Mouse (Mus musculus) activated CD4-positive, CD25-positive, alpha-beta regulatory T cell, adult 9 weeks (primary cell): ENCODE results near the gene Klk7. TPM values are rescaled to one million over a fixed set of nuclear protein-coding genes. Genes with fewer than 3 reads are reported as not detected.

Experiments
- polyA plus RNA-seq: library from polyadenylated mRNA; unstranded; fragments of 100-300 nt; shearing (Covaris generic); gene quantifications from one replicate; pipeline ENCODE4 v1.2.1, GENCODE M21; 2017

The Klk7 gene
- 0.24 TPM for polyA plus RNA-seq

GRCm38 (mm10) chr7:43810994-43811393 lies at the start of gene Klk7:
Klk7 (plus strand) TSS chr7:43811294.

DNA sequence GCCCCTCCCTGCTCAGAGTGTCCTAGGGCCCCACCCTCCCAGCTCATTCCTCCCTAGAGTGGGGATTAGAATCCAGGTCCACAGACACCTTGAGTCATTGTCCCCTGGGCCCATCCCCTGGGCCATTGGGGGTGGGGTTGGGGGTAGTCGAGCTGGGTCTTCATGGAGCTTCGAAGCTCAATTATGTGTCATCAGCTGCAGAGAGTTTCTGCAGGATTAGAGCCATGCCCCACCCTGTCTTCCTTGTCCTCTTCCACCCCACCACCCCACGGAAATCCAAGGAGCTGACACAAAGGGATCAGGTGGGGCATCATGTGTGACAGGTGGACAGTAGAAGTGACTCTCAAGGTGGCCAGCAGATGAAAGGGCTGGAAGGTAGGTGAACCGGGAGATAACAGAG lies 42.5 kb upstream of the Klk7 start, which contains the start of gene Klk12:
Gene Klk12 (plus strand): TSS at position 301 of the 400 bp plus-strand sequence.

DNA sequence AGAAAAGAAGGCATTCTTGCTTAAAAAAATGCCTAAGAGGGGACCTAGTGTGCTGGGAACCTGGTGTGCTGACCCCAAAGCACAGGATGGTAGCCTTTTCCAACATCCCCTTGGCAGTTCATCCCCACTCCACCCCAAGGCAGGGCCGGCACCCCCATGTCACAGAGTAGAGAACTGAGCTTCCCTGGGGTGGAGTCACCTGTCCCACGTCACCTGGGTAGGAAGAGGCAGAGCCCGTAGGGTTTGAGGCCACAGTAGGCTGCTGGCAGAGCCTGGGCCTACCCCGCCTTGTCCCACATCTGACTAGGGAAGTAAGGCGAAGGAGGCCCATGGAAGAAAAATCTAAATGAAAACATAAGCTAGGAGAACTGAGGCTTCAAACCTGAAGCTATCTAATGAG lies 36.7 kb upstream of the Klk7 start, which contains the start of gene Klk11:
Gene Klk11 (plus strand): TSS at position 241 of the 400 bp plus-strand sequence.

GRCm38 (mm10) chr7:43780746-43781145 lies 30.3 kb upstream of the Klk7 start, which contains the start of gene Klk10:
Klk10 (plus strand) TSS chr7:43781035.

DNA sequence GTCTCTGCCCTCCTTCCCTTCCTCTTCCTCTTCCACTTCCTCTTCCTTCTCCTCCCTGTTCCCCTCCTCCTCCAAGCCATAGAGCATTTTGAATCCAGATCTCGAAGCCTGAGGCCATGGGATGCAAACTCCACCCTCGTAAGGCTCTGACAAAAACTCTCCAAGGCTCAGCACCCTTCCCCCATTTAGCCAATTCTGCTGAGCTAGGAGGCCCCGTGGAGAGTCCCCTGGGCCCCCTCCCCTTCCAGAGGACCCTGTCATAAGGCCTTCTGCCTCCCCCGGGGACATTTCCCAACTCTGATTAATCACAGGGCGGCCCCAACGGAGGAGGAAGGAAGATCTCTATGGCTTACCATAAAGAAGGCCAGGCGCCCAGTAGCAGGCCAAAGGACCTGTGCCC lies 19.5 kb upstream of the Klk7 start, which contains the start of gene Klk9:
Gene Klk9 (plus strand): TSS at position 301 of the 400 bp plus-strand sequence.

DNA sequence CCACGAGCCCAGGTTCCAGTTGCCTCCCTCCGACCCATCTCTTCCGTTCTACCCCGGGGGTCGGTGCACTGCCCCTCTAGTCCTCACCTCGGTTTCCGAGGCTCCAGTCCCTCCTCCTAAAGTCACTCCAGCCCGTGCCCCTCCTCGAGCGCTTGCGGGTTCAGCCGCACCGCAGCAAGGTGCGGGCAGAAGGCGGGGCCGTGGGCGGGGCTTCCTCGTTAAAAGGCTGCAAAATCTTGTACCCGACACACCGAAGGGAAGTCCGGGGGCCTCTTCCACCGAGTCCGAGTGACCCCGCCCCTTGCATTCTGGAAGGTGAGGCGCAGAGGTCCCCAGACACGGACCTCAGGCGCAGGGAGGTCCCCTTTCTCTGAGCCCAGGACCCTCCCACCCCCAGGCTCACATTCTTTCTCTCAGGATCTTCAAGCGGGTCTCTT lies 13.7 kb upstream of the Klk7 start, which contains the start of gene Klk8:
Gene Klk8 (plus strand): TSS at position 245 of the 437 bp plus-strand sequence.

DNA sequence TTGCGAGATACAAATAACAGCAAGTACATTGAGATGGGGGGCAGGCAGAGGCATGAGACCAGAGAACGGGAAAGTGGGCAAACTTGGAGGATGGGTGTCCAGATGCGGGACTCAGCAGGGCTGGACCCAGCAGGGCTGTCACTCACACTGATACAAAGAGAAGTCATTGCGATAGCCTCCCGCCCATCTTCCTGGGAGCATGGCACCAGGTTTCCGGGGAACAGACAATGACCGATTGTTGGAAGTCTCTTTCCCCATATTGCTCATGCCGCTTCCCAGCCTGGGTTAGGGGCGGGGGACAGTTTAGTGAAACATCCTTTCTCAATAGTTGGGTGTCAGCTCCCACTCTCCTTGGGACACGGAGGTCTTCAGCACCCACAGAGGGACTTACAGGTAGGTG lies 13.1 kb downstream of the Klk7 start, which contains the start of gene Klk6:
Gene Klk6 (plus strand): TSS at position 301 of the 400 bp plus-strand sequence.

GRCm38 (mm10) chr7:43841701-43842100 lies 30.6 kb downstream of the Klk7 start, which contains the start of gene Klk5:
Klk5 (plus strand) TSS chr7:43841971.

Other genes with a start within 250 kb of the Klk7 start
- gene Zfp658, start 249.0 kb upstream of the Klk7 start, polyA plus RNA-seq, result 5.5 TPM
- gene Zfp719, start 231.7 kb upstream of the Klk7 start, polyA plus RNA-seq, result 13.9 TPM
- not detected for gene Zfp819, start 204.1 kb upstream of the Klk7 start, polyA plus RNA-seq
- gene Ceacam18, start 176.6 kb upstream of the Klk7 start, polyA plus RNA-seq, result not detected
- 1.4 TPM for gene Siglece, start 151.1 kb upstream of the Klk7 start, polyA plus RNA-seq
- 3.6 TPM for gene Ctu1, start 139.3 kb upstream of the Klk7 start, polyA plus RNA-seq
- gene Klk14, start 120.9 kb upstream of the Klk7 start, polyA plus RNA-seq, result not detected
- gene Klk13, start 98.7 kb upstream of the Klk7 start, polyA plus RNA-seq, result not detected
- gene Klk12, start 42.4 kb upstream of the Klk7 start, polyA plus RNA-seq, result not detected
- gene Klk11, start 36.7 kb upstream of the Klk7 start, polyA plus RNA-seq, result 0.38 TPM
- not detected for gene Klk10, start 30.3 kb upstream of the Klk7 start, polyA plus RNA-seq
- 0.43 TPM for gene Klk9, start 19.4 kb upstream of the Klk7 start, polyA plus RNA-seq
- 144 TPM for gene Klk8, start 13.7 kb upstream of the Klk7 start, polyA plus RNA-seq
- not detected for gene Klk6, start 13.2 kb downstream of the Klk7 start, polyA plus RNA-seq
- not detected for gene Klk5, start 30.7 kb downstream of the Klk7 start, polyA plus RNA-seq
- not detected for gene Klk4, start 69.9 kb downstream of the Klk7 start, polyA plus RNA-seq
- gene Klk15, start 122.4 kb downstream of the Klk7 start, polyA plus RNA-seq, result not detected
- gene Klk1b8, start 139.4 kb downstream of the Klk7 start, polyA plus RNA-seq, result not detected
- not detected for gene Klk1b1, start 155.5 kb downstream of the Klk7 start, polyA plus RNA-seq
- 0.88 TPM for gene Klk1b9, start 164.8 kb downstream of the Klk7 start, polyA plus RNA-seq
- gene Klk1b11, start 184.6 kb downstream of the Klk7 start, polyA plus RNA-seq, result not detected
- gene Klk1b26, start 200.9 kb downstream of the Klk7 start, polyA plus RNA-seq, result not detected
- gene Klk1b27, start 241.0 kb downstream of the Klk7 start, polyA plus RNA-seq, result 2.5 TPM